Mouse (Mus musculus): ENCODE measurements at regions not wholly inside any gene's neighbourhood (a gene's known extent, or its start where the extent isn't known, plus 50 kb on each side); places are given as distances from the start of the nearest gene placed in this dataset.
A peak's percentile ranks its signal among the peaks of the same experiment; 100 is the strongest.

GRCm38 (mm10) chr12:7739352-7739994 lies 238.0 kb upstream of the Apob start:
- Histone ChIP-seq H3K4me1 (ENCODE audit: insufficient read depth) (no peaks in the 10 kb centered on the region), H3K27ac (ENCODE audit: low read depth, low read length) (no peak overlapping the region), H3K4me3 (ENCODE audit: low read depth, low read length) (no peak overlapping the region), H3K36me3 (ENCODE audit: insufficient read depth) (no peaks in the 10 kb centered on the region), H3K9ac (no peak overlapping the region), H3K9me3 (ENCODE audit: low read length) (no peaks in the 10 kb centered on the region), H3K27me3 (ENCODE audit: insufficient read depth, low read length) (no peaks in the 10 kb centered on the region), H3K4me2 (ENCODE audit: low read depth) (no peak overlapping the region)
- ATAC-seq = no peak
- no peak for DNase-seq
- 67% methylated on average over 5 of the region's 5 CpGs for WGBS
- no peak for TF ChIP-seq CTCF (IDR thresholded peaks at IDR 0.05; ENCODE audit: low read depth)

DNA sequence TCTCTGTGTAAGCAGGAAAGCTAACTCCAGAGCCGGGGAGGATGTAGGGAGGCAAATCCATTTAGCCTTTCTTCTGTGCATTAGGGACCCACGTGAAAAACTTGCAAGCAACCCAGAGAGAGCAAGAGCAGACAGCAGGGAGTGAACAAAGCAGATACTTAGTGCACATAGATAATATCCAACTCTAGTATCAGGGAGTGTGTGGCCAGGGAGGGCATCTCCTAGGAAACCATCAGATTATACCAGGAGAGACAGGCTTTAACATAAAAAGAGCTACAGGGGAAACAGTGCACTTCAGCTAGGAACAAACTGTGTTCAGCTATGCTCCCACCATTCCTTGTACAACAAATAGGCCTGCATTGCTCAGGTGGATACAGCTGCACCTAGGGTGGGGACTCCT lies 230.7 kb upstream of the Apob start:
- no peak overlapping the region for H3K4me2 ChIP-seq (ENCODE audit: low read depth)
- DNase-seq (no peak), ATAC-seq (peak; percentile 32; the same call in 1 of the 2 replicates)
- TF ChIP-seq CTCF (IDR thresholded peaks at IDR 0.05; ENCODE audit: low read depth) = no peak
- no peak overlapping the region for H3K9ac ChIP-seq
- no peak overlapping the region for H3K4me3 ChIP-seq (ENCODE audit: low read depth, low read length)
- H3K4me1 ChIP-seq (ENCODE audit: insufficient read depth) = no peaks in the 10 kb centered on the region
- H3K9me3 ChIP-seq (ENCODE audit: low read length) = no peaks in the 10 kb centered on the region
- no peak overlapping the region for H3K27ac ChIP-seq (ENCODE audit: low read depth, low read length)
- H3K36me3 ChIP-seq (ENCODE audit: insufficient read depth) = no peaks in the 10 kb centered on the region
- 35% methylated on average over 2 of the region's 2 CpGs for WGBS
- no peaks in the 10 kb centered on the region for H3K27me3 ChIP-seq (ENCODE audit: insufficient read depth, low read length)

GRCm38 (mm10) chr12:7749319-7750238 lies 227.9 kb upstream of the Apob start:
- DNase-seq (peak; percentile 37), ATAC-seq (peak; percentile 68)
- H3K4me1 ChIP-seq (ENCODE audit: insufficient read depth) = no peaks in the 10 kb centered on the region
- H3K4me3 ChIP-seq (ENCODE audit: low read depth, low read length) = no peak overlapping the region
- WGBS = 35% methylated on average over 5 of the region's 5 CpGs
- no peak overlapping the region for H3K27ac ChIP-seq (ENCODE audit: low read depth, low read length)
- H3K36me3 ChIP-seq (ENCODE audit: insufficient read depth) = no peaks in the 10 kb centered on the region
- no peaks in the 10 kb centered on the region for H3K27me3 ChIP-seq (ENCODE audit: insufficient read depth, low read length)
- no peaks in the 10 kb centered on the region for H3K9me3 ChIP-seq (ENCODE audit: low read length)
- H3K4me2 ChIP-seq (ENCODE audit: low read depth) = no peak overlapping the region
- H3K9ac ChIP-seq = no peak overlapping the region
- no peak for TF ChIP-seq CTCF (IDR thresholded peaks at IDR 0.05; ENCODE audit: low read depth)

GRCm38 (mm10) chr12:7754861-7755260 lies 222.6 kb upstream of the Apob start:
- no peak overlapping the region for H3K4me3 ChIP-seq (ENCODE audit: low read depth, low read length)
- no peak overlapping the region for H3K4me2 ChIP-seq (ENCODE audit: low read depth)
- H3K27ac ChIP-seq (ENCODE audit: low read depth, low read length) = no peak overlapping the region
- H3K9ac ChIP-seq = no peak overlapping the region
- H3K9me3 ChIP-seq (ENCODE audit: low read length) = no peaks in the 10 kb centered on the region
- H3K4me1 ChIP-seq (ENCODE audit: insufficient read depth) = no peaks in the 10 kb centered on the region
- DNase-seq (no peak), ATAC-seq (no peak)
- no peak for TF ChIP-seq CTCF (IDR thresholded peaks at IDR 0.05; ENCODE audit: low read depth)
- WGBS = 84% methylated on average over 5 of the region's 5 CpGs
- H3K27me3 ChIP-seq (ENCODE audit: insufficient read depth, low read length) = no peaks in the 10 kb centered on the region
- no peaks in the 10 kb centered on the region for H3K36me3 ChIP-seq (ENCODE audit: insufficient read depth)

DNA sequence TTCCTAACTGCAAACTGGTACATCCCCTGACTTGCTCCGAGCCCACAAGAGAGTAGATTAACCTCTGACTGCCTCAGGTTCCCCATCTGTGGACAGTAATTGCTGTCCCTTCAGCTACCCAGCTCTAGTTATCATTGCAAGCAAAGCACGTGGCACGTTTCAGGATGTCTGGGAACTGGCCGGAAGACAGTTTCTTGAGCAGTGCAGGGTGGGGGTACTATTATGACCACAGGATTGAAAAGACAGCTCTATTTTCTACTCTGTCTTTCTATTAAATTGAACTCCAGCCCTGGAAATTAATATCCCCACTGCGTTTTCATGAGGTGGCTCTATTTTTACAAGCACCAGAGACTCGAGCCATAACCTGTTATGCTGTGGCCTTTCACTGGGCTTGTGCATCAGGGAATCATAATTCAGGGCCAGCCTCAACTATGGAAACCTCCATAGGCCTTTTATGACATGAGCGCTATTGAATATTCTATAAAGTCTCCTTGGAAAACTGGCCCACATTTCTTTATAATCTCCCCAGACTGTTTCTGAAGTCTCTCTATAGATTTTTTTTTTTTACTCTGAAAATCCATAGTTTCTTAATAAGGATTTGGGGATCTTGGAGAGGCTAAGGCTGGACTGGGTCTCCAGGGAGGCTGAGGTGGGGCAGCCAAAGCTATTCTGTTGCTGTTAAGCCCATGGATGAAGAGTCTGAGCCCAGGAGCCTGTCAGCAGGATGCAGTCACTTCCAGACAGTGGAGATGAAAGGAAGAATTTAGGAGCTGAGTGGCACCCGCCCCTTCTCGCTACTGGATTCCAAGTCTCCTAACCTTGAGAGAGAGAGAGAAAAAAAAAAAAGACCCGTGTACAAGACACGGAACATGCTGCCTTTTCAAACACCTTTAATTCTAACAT lies 212.4 kb upstream of the Apob start:
- TF ChIP-seq CTCF (IDR thresholded peaks at IDR 0.05; ENCODE audit: low read depth) = no peak
- 78% methylated on average over 11 of the region's 11 CpGs for WGBS
- H3K36me3 ChIP-seq (ENCODE audit: insufficient read depth) = no peaks in the 10 kb centered on the region
- no peaks in the 10 kb centered on the region for H3K9me3 ChIP-seq (ENCODE audit: low read length)
- H3K27ac ChIP-seq (ENCODE audit: low read depth, low read length) = no peak overlapping the region
- no peaks in the 10 kb centered on the region for H3K4me1 ChIP-seq (ENCODE audit: insufficient read depth)
- no peak for DNase-seq
- ATAC-seq = no peak
- H3K27me3 ChIP-seq (ENCODE audit: insufficient read depth, low read length) = no peaks in the 10 kb centered on the region
- H3K9ac ChIP-seq = no peak overlapping the region
- H3K4me3 ChIP-seq (ENCODE audit: low read depth, low read length) = no peak overlapping the region
- H3K4me2 ChIP-seq (ENCODE audit: low read depth) = no peak overlapping the region

- no peaks in the 10 kb centered on the region for H3K27me3 ChIP-seq (ENCODE audit: insufficient read depth, low read length)
- no peak overlapping the region for H3K27ac ChIP-seq (ENCODE audit: low read depth, low read length)
- H3K9ac ChIP-seq = no peak overlapping the region
- no peaks in the 10 kb centered on the region for H3K4me1 ChIP-seq (ENCODE audit: insufficient read depth)
- H3K36me3 ChIP-seq (ENCODE audit: insufficient read depth) = no peaks in the 10 kb centered on the region
- DNase-seq = no peak
- WGBS = 75% methylated on average over 3 of the region's 3 CpGs
- no peak overlapping the region for H3K4me2 ChIP-seq (ENCODE audit: low read depth)
- ATAC-seq = no peak
- H3K4me3 ChIP-seq (ENCODE audit: low read depth, low read length) = no peak overlapping the region
- no peak for TF ChIP-seq CTCF (IDR thresholded peaks at IDR 0.05; ENCODE audit: low read depth)
- no peaks in the 10 kb centered on the region for H3K9me3 ChIP-seq (ENCODE audit: low read length)
These were observed 203.3 kb upstream of the Apob start for GRCm38 (mm10) chr12:7774127-7774526.
